Mouse (Mus musculus): ENCODE measurements around the gene Dynll2. TPM values are rescaled to one million over a fixed set of nuclear protein-coding genes. Genes with fewer than 3 reads are reported as not detected.

The Dynll2 gene
- polyA plus RNA-seq, 1 experiment, result 74.0 TPM

- Histone ChIP-seq H3K27me3 (ENCODE audit: control insufficient read depth, insufficient read depth, insufficient read length) (peaks cover 20% of the 10 kb centered on the region), H3K4me3 (no peak overlapping the region), H3K36me3 (ENCODE audit: control insufficient read depth, insufficient read depth) (no peaks in the 10 kb centered on the region), H3K79me2 (ENCODE audit: control insufficient read depth, insufficient read depth) (no peaks in the 10 kb centered on the region), H3K4me2 (ENCODE audit: low read depth) (no peak overlapping the region), H3ac (ENCODE audit: control insufficient read depth, insufficient read length) (no peak overlapping the region)
- TF ChIP-seq POLR2AphosphoS2 (IDR thresholded peaks at IDR 0.05; ENCODE audit: insufficient read length, low read depth), result no peak
- TF ChIP-seq CEBPB (IDR thresholded peaks at IDR 0.05; ENCODE audit: insufficient read depth, poor library complexity, severe bottlenecking), result no peak
- no peak for TF ChIP-seq MYOG (IDR thresholded peaks at IDR 0.05; ENCODE audit: control insufficient read depth in 1 of 3, insufficient read depth in 1 of 3, insufficient read length in 2 of 3, low read depth in 2 of 3)
- TF ChIP-seq REST (IDR thresholded peaks at IDR 0.05; ENCODE audit: insufficient read depth, insufficient read length), result no peak
- TF ChIP-seq TCF12 (IDR thresholded peaks at IDR 0.05; ENCODE audit: insufficient read depth, poor library complexity, severe bottlenecking), result no peak
- TF ChIP-seq TCF3 (IDR thresholded peaks at IDR 0.05; ENCODE audit: insufficient read length, low read depth), result no peak
- TF ChIP-seq SRF (IDR thresholded peaks at IDR 0.05; ENCODE audit: control insufficient read depth, insufficient read length, low read depth), result no peak
- TF ChIP-seq E2F4 (IDR thresholded peaks at IDR 0.05; ENCODE audit: insufficient read depth), result no peak
- TF ChIP-seq POLR2A (IDR thresholded peaks at IDR 0.05; ENCODE audit: insufficient read length, low read depth), result no peak
- no peak for TF ChIP-seq USF1 (IDR thresholded peaks at IDR 0.05; ENCODE audit: low read depth)
- TF ChIP-seq MAX (IDR thresholded peaks at IDR 0.05; ENCODE audit: low read depth), result no peak
- no peak for TF ChIP-seq MYOD1 (IDR thresholded peaks at IDR 0.05; ENCODE audit: control insufficient read depth in 1 of 3, insufficient read length in 2 of 3, low read depth in 2 of 3)
Observed at GRCm38 (mm10) chr11:88011208-88011913, 24.0 kb upstream of the Dynll2 start.

DNA sequence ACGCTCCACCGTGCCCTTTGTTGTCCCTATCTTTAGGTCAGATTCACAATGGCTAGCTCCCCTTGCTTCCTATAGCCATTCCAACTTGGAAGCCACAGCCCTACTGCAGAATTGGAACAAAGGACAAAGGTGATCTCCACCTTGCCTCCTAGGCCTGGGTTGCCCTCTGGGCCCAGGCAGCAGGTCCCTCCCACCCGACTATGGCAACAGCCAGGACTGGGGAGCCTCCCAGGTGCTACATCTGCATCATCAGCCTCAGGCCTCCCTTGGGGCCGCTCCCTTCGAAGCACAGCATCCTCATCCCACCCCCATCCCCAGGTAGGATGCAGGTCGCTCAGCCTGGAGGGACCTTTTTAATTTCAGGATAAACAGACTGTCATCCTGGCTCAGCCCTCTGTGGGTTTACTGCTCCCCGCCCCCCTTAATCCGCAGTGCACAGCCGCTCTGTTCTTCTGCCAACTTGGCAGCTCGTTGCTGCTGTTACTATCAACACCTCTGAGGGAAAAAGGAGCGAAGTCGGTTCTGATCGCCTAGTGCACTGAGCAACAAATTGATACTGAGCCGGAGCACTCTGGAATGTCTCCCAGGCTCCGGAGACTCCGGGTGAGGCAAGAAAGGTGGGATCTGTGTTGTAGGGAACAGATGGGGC lies 22.3 kb upstream of the Dynll2 start:
- H3K36me3 ChIP-seq (ENCODE audit: control insufficient read depth, insufficient read depth), result no peaks in the 10 kb centered on the region
- H3K27me3 ChIP-seq (ENCODE audit: control insufficient read depth, insufficient read depth, insufficient read length), result peaks cover 20% of the 10 kb centered on the region
- no peak for TF ChIP-seq E2F4 (IDR thresholded peaks at IDR 0.05; ENCODE audit: insufficient read depth)
- no peak for TF ChIP-seq CEBPB (IDR thresholded peaks at IDR 0.05; ENCODE audit: insufficient read depth, poor library complexity, severe bottlenecking)
- no peak for TF ChIP-seq MAX (IDR thresholded peaks at IDR 0.05; ENCODE audit: low read depth)
- TF ChIP-seq MYOG (IDR thresholded peaks at IDR 0.05; ENCODE audit: control insufficient read depth in 1 of 3, insufficient read depth in 1 of 3, insufficient read length in 2 of 3, low read depth in 2 of 3), result no peak
- TF ChIP-seq USF1 (IDR thresholded peaks at IDR 0.05; ENCODE audit: low read depth), result no peak
- TF ChIP-seq SRF (IDR thresholded peaks at IDR 0.05; ENCODE audit: control insufficient read depth, insufficient read length, low read depth), result no peak
- no peak for TF ChIP-seq MYOD1 (IDR thresholded peaks at IDR 0.05; ENCODE audit: control insufficient read depth in 1 of 3, insufficient read length in 2 of 3, low read depth in 2 of 3)
- TF ChIP-seq REST (IDR thresholded peaks at IDR 0.05; ENCODE audit: insufficient read depth, insufficient read length), result no peak
- TF ChIP-seq POLR2A (IDR thresholded peaks at IDR 0.05; ENCODE audit: insufficient read length, low read depth), result no peak
- no peak for TF ChIP-seq TCF3 (IDR thresholded peaks at IDR 0.05; ENCODE audit: insufficient read length, low read depth)
- no peak for TF ChIP-seq POLR2AphosphoS2 (IDR thresholded peaks at IDR 0.05; ENCODE audit: insufficient read length, low read depth)
- TF ChIP-seq TCF12 (IDR thresholded peaks at IDR 0.05; ENCODE audit: insufficient read depth, poor library complexity, severe bottlenecking), result no peak
- H3K4me2 ChIP-seq (ENCODE audit: low read depth), result no peak overlapping the region
- H3ac ChIP-seq (ENCODE audit: control insufficient read depth, insufficient read length), result no peak overlapping the region
- H3K79me2 ChIP-seq (ENCODE audit: control insufficient read depth, insufficient read depth), result no peaks in the 10 kb centered on the region
- H3K4me3 ChIP-seq, result no peak overlapping the region

DNA sequence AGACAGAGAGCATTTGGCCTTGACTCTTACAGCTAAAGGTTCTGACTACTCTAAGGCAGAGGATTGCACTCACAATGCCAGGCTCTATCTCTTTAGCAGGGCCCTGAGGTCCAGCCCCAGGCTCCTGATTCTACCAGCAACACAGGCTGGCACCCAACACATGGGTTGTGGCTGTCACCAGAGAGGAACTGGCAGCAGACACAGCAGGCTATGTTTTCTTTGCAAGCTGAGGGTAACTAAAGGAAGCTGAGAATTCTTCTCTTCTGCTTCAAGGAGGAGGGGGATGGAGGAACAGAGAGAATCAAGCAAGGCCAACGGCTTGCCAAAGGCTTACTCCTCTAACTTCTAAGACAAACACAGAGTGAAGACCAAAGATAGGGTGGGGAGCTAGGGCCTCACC lies 21.3 kb upstream of the Dynll2 start:
- Histone ChIP-seq H3K27me3 (ENCODE audit: control insufficient read depth, insufficient read depth, insufficient read length) (peaks cover 20% of the 10 kb centered on the region), H3ac (ENCODE audit: control insufficient read depth, insufficient read length) (no peak overlapping the region), H3K4me3 (no peak overlapping the region), H3K4me2 (ENCODE audit: low read depth) (no peak overlapping the region), H3K36me3 (ENCODE audit: control insufficient read depth, insufficient read depth) (no peaks in the 10 kb centered on the region), H3K79me2 (ENCODE audit: control insufficient read depth, insufficient read depth) (no peaks in the 10 kb centered on the region)
- TF ChIP-seq USF1 (IDR thresholded peaks at IDR 0.05; ENCODE audit: low read depth), result no peak
- no peak for TF ChIP-seq MAX (IDR thresholded peaks at IDR 0.05; ENCODE audit: low read depth)
- no peak for TF ChIP-seq POLR2A (IDR thresholded peaks at IDR 0.05; ENCODE audit: insufficient read length, low read depth)
- no peak for TF ChIP-seq E2F4 (IDR thresholded peaks at IDR 0.05; ENCODE audit: insufficient read depth)
- no peak for TF ChIP-seq POLR2AphosphoS2 (IDR thresholded peaks at IDR 0.05; ENCODE audit: insufficient read length, low read depth)
- TF ChIP-seq REST (IDR thresholded peaks at IDR 0.05; ENCODE audit: insufficient read depth, insufficient read length), result no peak
- TF ChIP-seq MYOG (IDR thresholded peaks at IDR 0.05; ENCODE audit: control insufficient read depth in 1 of 3, insufficient read depth in 1 of 3, insufficient read length in 2 of 3, low read depth in 2 of 3), result no peak
- TF ChIP-seq TCF3 (IDR thresholded peaks at IDR 0.05; ENCODE audit: insufficient read length, low read depth), result no peak
- no peak for TF ChIP-seq MYOD1 (IDR thresholded peaks at IDR 0.05; ENCODE audit: control insufficient read depth in 1 of 3, insufficient read length in 2 of 3, low read depth in 2 of 3)
- TF ChIP-seq SRF (IDR thresholded peaks at IDR 0.05; ENCODE audit: control insufficient read depth, insufficient read length, low read depth), result no peak
- TF ChIP-seq TCF12 (IDR thresholded peaks at IDR 0.05; ENCODE audit: insufficient read depth, poor library complexity, severe bottlenecking), result no peak
- TF ChIP-seq CEBPB (IDR thresholded peaks at IDR 0.05; ENCODE audit: insufficient read depth, poor library complexity, severe bottlenecking), result no peak

DNA sequence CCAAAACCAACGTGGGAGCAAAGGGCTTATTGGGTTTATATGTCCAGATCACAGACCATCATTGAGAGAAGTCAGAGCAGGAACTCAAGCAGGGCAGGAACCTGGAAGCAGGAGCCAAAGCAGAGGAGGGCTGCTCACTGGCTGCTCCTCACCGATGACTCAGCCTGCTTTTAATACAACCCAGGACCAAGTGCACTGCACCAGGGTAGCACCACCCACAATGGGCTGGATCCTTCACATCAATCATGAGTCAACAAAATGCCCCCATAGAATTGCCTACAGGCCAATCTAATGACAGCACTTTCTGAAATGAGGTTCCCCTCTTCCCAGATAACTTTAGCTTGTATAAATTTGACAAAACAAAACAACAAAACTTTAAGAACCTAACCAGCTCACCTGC lies 16.8 kb upstream of the Dynll2 start:
- no peaks in the 10 kb centered on the region for H3K36me3 ChIP-seq (ENCODE audit: control insufficient read depth, insufficient read depth)
- peaks cover 1% of the 10 kb centered on the region for H3K27me3 ChIP-seq (ENCODE audit: control insufficient read depth, insufficient read depth, insufficient read length)
- H3ac ChIP-seq (ENCODE audit: control insufficient read depth, insufficient read length), result no peak overlapping the region
- TF ChIP-seq MAX (IDR thresholded peaks at IDR 0.05; ENCODE audit: low read depth) (no peak), SRF (IDR thresholded peaks at IDR 0.05; ENCODE audit: control insufficient read depth, insufficient read length, low read depth) (no peak), E2F4 (IDR thresholded peaks at IDR 0.05; ENCODE audit: insufficient read depth) (no peak), MYOD1 (IDR thresholded peaks at IDR 0.05; ENCODE audit: control insufficient read depth in 1 of 3, insufficient read length in 2 of 3, low read depth in 2 of 3) (no peak), POLR2AphosphoS2 (IDR thresholded peaks at IDR 0.05; ENCODE audit: insufficient read length, low read depth) (no peak), MYOG (IDR thresholded peaks at IDR 0.05; ENCODE audit: control insufficient read depth in 1 of 3, insufficient read depth in 1 of 3, insufficient read length in 2 of 3, low read depth in 2 of 3) (no peak), TCF3 (IDR thresholded peaks at IDR 0.05; ENCODE audit: insufficient read length, low read depth) (no peak), CEBPB (IDR thresholded peaks at IDR 0.05; ENCODE audit: insufficient read depth, poor library complexity, severe bottlenecking) (no peak), REST (IDR thresholded peaks at IDR 0.05; ENCODE audit: insufficient read depth, insufficient read length) (no peak)
- H3K4me2 ChIP-seq (ENCODE audit: low read depth), result no peak overlapping the region
- no peaks in the 10 kb centered on the region for H3K79me2 ChIP-seq (ENCODE audit: control insufficient read depth, insufficient read depth)
- no peak overlapping the region for H3K4me3 ChIP-seq
